Mouse (Mus musculus) heart, embryonic 14.5 days (tissue): ENCODE data around the gene Crtc1. TPM values are rescaled to one million over a fixed set of nuclear protein-coding genes. Genes with fewer than 3 reads are reported as not detected.

Experiments
- ATAC-seq: fragments of 200-750 bp; cut with Nextera tagmentation; 2 replicates; pipeline ENCODE4 v1.8.0; 2017; ENCODE audit warnings: low read depth, moderate TSS enrichment; ENCODE audit not compliant: insufficient number of reproducible peaks, insufficient read depth, low FRiP score
- H3K27ac ChIP-seq, 2 experiments: fragments of 200-500 bp in 1 of 2; fragments of 300-500 bp in 1 of 2; sonication (generic) in 1 of 2; replicated peaks in 1 of 2; 2 replicates each; pipeline ENCODE4 v1.5.1; 2012 to 2014; ENCODE audit warnings: low read depth in 2 of 2, low read length in 2 of 2, control low read depth in 1 of 2, mild to moderate bottlenecking in 1 of 2, mixed read lengths in 1 of 2; ENCODE audit not compliant: control insufficient read depth in 1 of 2, insufficient read depth in 1 of 2
- H3K27me3 ChIP-seq: fragments of 300-500 bp; sonication (generic); 2 replicates; pipeline ENCODE4 v1.6.1; 2014; ENCODE audit warnings: mild to moderate bottlenecking, low read length, control low read depth; ENCODE audit not compliant: control insufficient read depth, insufficient read depth
- H3K36me3 ChIP-seq: fragments of 300-500 bp; sonication (generic); 2 replicates; pipeline ENCODE4 v1.6.1; 2014; ENCODE audit warnings: mild to moderate bottlenecking, control low read depth, low read length, mixed read lengths; ENCODE audit not compliant: control insufficient read depth, insufficient read depth
- H3K4me1 ChIP-seq, 2 experiments: fragments of 200-500 bp in 1 of 2; fragments of 300-500 bp in 1 of 2; sonication (generic) in 1 of 2; 2 replicates each; pipeline ENCODE4 v1.6.1; 2012 to 2014; ENCODE audit warnings: low read length in 2 of 2, control low read depth in 1 of 2, mixed read lengths in 1 of 2; ENCODE audit not compliant: control insufficient read depth in 2 of 2, insufficient read depth in 2 of 2
- H3K4me2 ChIP-seq: fragments of 300-500 bp; sonication (generic); 2 replicates; pipeline ENCODE4 v1.6.1; 2014; ENCODE audit warnings: mild to moderate bottlenecking, low read length
- H3K4me3 ChIP-seq, 2 experiments: fragments of 200-500 bp in 1 of 2; fragments of 300-500 bp in 1 of 2; sonication (generic) in 1 of 2; 2 replicates each; pipeline ENCODE4 v1.5.1; 2012 to 2014; ENCODE audit warnings: low read length in 2 of 2, mild to moderate bottlenecking in 2 of 2, control low read depth in 1 of 2, low read depth in 1 of 2, moderate library complexity in 1 of 2; ENCODE audit not compliant: control insufficient read depth in 1 of 2, insufficient read depth in 1 of 2
- H3K9ac ChIP-seq: fragments of 300-500 bp; sonication (generic); 2 replicates; pipeline ENCODE4 v1.6.1; 2014; ENCODE audit warnings: mild to moderate bottlenecking, low read length
- H3K9me3 ChIP-seq: fragments of 300-500 bp; sonication (generic); 2 replicates; pipeline ENCODE4 v1.6.1; 2016; ENCODE audit warnings: low read length, control low read depth; ENCODE audit not compliant: control insufficient read depth
- WGBS: fragments of 180-500 bp; shearing (Covaris S2); extraction: QIAGEN DNeasy Blood & Tissue Kit; methylation state at CpG from one replicate; pipeline ENCODE4 v1.1.7; 2014; 5-methylcytosine and 5-hydroxymethylcytosine counted together
- polyA plus RNA-seq: library from polyadenylated mRNA; unstranded; fragments of >200 nt; fragmentation: Nextera tagmentation; extraction: Ambion mirVana; gene quantifications from 2 replicates; pipeline ENCODE4 v1.2.1, GENCODE M21; 2014

Gene Crtc1
- polyA plus RNA-seq, 1 experiment from 2014 or later, result 12.2 TPM

GRCm38 (mm10) chr8:70366588-70366987, 72.8 kb downstream of the Crtc1 start:
- Histone ChIP-seq H3K9ac (no peak overlapping the region), H3K27ac (no peak overlapping the region), H3K9me3 (no peaks in the 10 kb centered on the region), H3K27me3 (0 out of 2 replicates have a peak, but pooled peaks cover under 1% of the 10 kb centered on the region), H3K4me3 (no peak overlapping the region), H3K4me2 (no peak overlapping the region), H3K4me1 (peaks cover 0 to 3% of the 10 kb centered on the region in 2 experiments; a peak in 1 of 4 replicates), H3K36me3 (no peaks in the 10 kb centered on the region)
- no peak for ATAC-seq
- 79% methylated on average over 5 of the region's 5 CpGs for WGBS

- Histone ChIP-seq H3K4me3 (no peak overlapping the region), H3K4me2 (no peak overlapping the region), H3K27me3 (no peaks in the 10 kb centered on the region), H3K27ac (no peak overlapping the region; a peak in 2 of 4 replicates), H3K9ac (no peak overlapping the region), H3K9me3 (no peaks in the 10 kb centered on the region), H3K4me1 (peaks cover 0 to 5% of the 10 kb centered on the region in 2 experiments; a peak in 1 of 4 replicates), H3K36me3 (no peaks in the 10 kb centered on the region)
- WGBS, result 35% methylated on average over 5 of the region's 5 CpGs
- ATAC-seq, result peak; percentile 40; the same call in 1 of the 2 replicates
Measured at GRCm38 (mm10) chr8:70364066-70364465, 75.3 kb downstream of the Crtc1 start.

- no peaks in the 10 kb centered on the region for H3K36me3 ChIP-seq
- peaks cover 0 to 2% of the 10 kb centered on the region in 2 experiments; a peak in 1 of 4 replicates for H3K4me1 ChIP-seq
- H3K9me3 ChIP-seq, result no peaks in the 10 kb centered on the region
- no peak for ATAC-seq
- H3K27ac ChIP-seq, result no peak overlapping the region
- H3K9ac ChIP-seq, result no peak overlapping the region
- WGBS, result 65% methylated on average over 10 of the region's 10 CpGs
- no peak overlapping the region for H3K4me3 ChIP-seq
- H3K27me3 ChIP-seq, result no peaks in the 10 kb centered on the region
- H3K4me2 ChIP-seq, result no peak overlapping the region
Measured at GRCm38 (mm10) chr8:70361484-70362032, 77.8 kb downstream of the Crtc1 start.

- ATAC-seq, result no peak
- Histone ChIP-seq H3K36me3 (no peaks in the 10 kb centered on the region), H3K4me3 (no peak overlapping the region), H3K4me2 (no peak overlapping the region), H3K4me1 (peaks cover 0 to 2% of the 10 kb centered on the region in 2 experiments; a peak in 1 of 4 replicates), H3K27ac (no peak overlapping the region), H3K9me3 (no peaks in the 10 kb centered on the region), H3K27me3 (no peaks in the 10 kb centered on the region), H3K9ac (no peak overlapping the region)
- WGBS, result 49% methylated on average over 4 of the region's 4 CpGs
Measured at GRCm38 (mm10) chr8:70360769-70361168, 78.6 kb downstream of the Crtc1 start.

GRCm38 (mm10) chr8:70359411-70359810, 80.0 kb downstream of the Crtc1 start:
- no peaks in the 10 kb centered on the region for H3K9me3 ChIP-seq
- no peak overlapping the region for H3K4me3 ChIP-seq
- no peak overlapping the region for H3K27ac ChIP-seq
- WGBS, result 11% methylated on average over 3 of the region's 3 CpGs
- peaks cover 0 to 2% of the 10 kb centered on the region in 2 experiments; a peak in 1 of 4 replicates for H3K4me1 ChIP-seq
- H3K9ac ChIP-seq, result no peak overlapping the region
- no peaks in the 10 kb centered on the region for H3K36me3 ChIP-seq
- no peak overlapping the region for H3K4me2 ChIP-seq
- no peaks in the 10 kb centered on the region for H3K27me3 ChIP-seq
- ATAC-seq, result no peak

- Histone ChIP-seq H3K9ac (no peak overlapping the region), H3K9me3 (no peaks in the 10 kb centered on the region), H3K27ac (no peak overlapping the region), H3K4me3 (no peak overlapping the region), H3K4me2 (no peak overlapping the region), H3K36me3 (no peaks in the 10 kb centered on the region), H3K4me1 (peaks cover 20 to 21% of the 10 kb centered on the region in 2 experiments), H3K27me3 (no peaks in the 10 kb centered on the region)
- WGBS, result 78% methylated on average over 1 of the region's 1 CpGs
- no peak for ATAC-seq
Measured at GRCm38 (mm10) chr8:70356111-70356510, 83.3 kb downstream of the Crtc1 start.

- Histone ChIP-seq H3K4me3 (peak overlapping the region in 1 of 2 experiments; percentile 99; a peak in 2 of 4 replicates), H3K4me2 (peak overlapping the region; percentile 78), H3K9ac (peak overlapping the region; percentile 71), H3K27ac (peak overlapping the region in 1 of 2 experiments; percentile 68; a peak in 1 of 4 replicates), H3K36me3 (peaks cover 14% of the 10 kb centered on the region), H3K27me3 (no peaks in the 10 kb centered on the region), H3K4me1 (peaks cover 25 to 34% of the 10 kb centered on the region in 2 experiments), H3K9me3 (no peaks in the 10 kb centered on the region)
- no peak for ATAC-seq
- WGBS, result 61% methylated on average over 4 of the region's 4 CpGs
Measured at GRCm38 (mm10) chr8:70354004-70354403, 85.4 kb downstream of the Crtc1 start.
